Mouse (Mus musculus) C2C12 (cell line): ENCODE data around the gene Fus. TPM values are rescaled to one million over a fixed set of nuclear protein-coding genes. Genes with fewer than 3 reads are reported as not detected.

Experiments used
- H3K27me3 ChIP-seq: one replicate; pipeline ENCODE4 v1.6.1; 2011; ENCODE audit not compliant: control insufficient read depth, insufficient read depth, insufficient read length
- H3K36me3 ChIP-seq: one replicate; pipeline ENCODE4 v1.6.1; 2011; ENCODE audit not compliant: control insufficient read depth, insufficient read depth
- H3K4me3 ChIP-seq: one replicate; pipeline ENCODE4 v1.5.1; 2011; ENCODE audit warnings: mild to moderate bottlenecking, control low read depth; ENCODE audit not compliant: poor library complexity, insufficient read depth, severe bottlenecking
- H3K79me2 ChIP-seq: one replicate; pipeline ENCODE4 v1.6.1; 2011; ENCODE audit not compliant: control insufficient read depth, insufficient read depth
- H3K79me3 ChIP-seq: one replicate; pipeline ENCODE4 v1.6.1; 2011; ENCODE audit warnings: low read depth, control low read depth
- H3ac ChIP-seq: one replicate; pipeline ENCODE3; 2011; ENCODE audit warnings: low read depth; ENCODE audit not compliant: control insufficient read depth, insufficient read length
- CEBPB ChIP-seq: IDR thresholded peaks from one replicate; pipeline ENCODE4 v1.6.1; 2011; ENCODE audit warnings: low read depth, mild to moderate bottlenecking, control low read depth, moderate library complexity
- CTCF ChIP-seq: IDR thresholded peaks from one replicate; pipeline ENCODE4 v1.5.1; 2011; ENCODE audit not compliant: control insufficient read depth, insufficient read depth, insufficient read length
- FOSL1 ChIP-seq: IDR thresholded peaks from one replicate; pipeline ENCODE4 v1.8.0; 2011; ENCODE audit warnings: mild to moderate bottlenecking, low read length; ENCODE audit not compliant: poor library complexity, insufficient read depth, severe bottlenecking
- MAX ChIP-seq: IDR thresholded peaks from one replicate; pipeline ENCODE4 v1.6.1; 2011; ENCODE audit warnings: mild to moderate bottlenecking, control low read depth
- MYOD1 ChIP-seq: IDR thresholded peaks from one replicate; pipeline ENCODE4 v1.6.1; 2011; ENCODE audit warnings: low read depth; ENCODE audit not compliant: control insufficient read depth, insufficient read length
- MYOG ChIP-seq: IDR thresholded peaks from one replicate; pipeline ENCODE4 v1.6.1; 2011; ENCODE audit not compliant: control insufficient read depth, insufficient read length; ENCODE audit errors: extremely low read depth
- USF1 ChIP-seq: IDR thresholded peaks from one replicate; pipeline ENCODE4 v1.6.1; 2011; ENCODE audit warnings: low read depth, mild to moderate bottlenecking, control low read depth, moderate library complexity
- polyA plus RNA-seq: library from polyadenylated mRNA; unstranded; fragments of >200 nt; fragmentation: generic; extraction: Trizol; gene quantifications from one replicate; pipeline ENCODE4 v1.2.1, GENCODE M21; 2012; ENCODE audit warnings: missing spikeins

Gene Fus
- polyA plus RNA-seq, 1 experiment: 468 TPM

- no peaks in the 10 kb centered on the region for H3K79me3 ChIP-seq
- H3K79me2 ChIP-seq: no peaks in the 10 kb centered on the region
- H3K27me3 ChIP-seq: no peaks in the 10 kb centered on the region
- no peaks in the 10 kb centered on the region for H3K36me3 ChIP-seq
- no peak overlapping the region for H3ac ChIP-seq
- H3K4me3 ChIP-seq: no peak overlapping the region
- TF ChIP-seq MYOD1 (no peak), FOSL1 (no peak), MYOG (no peak), MAX (no peak), CTCF (no peak), USF1 (no peak), CEBPB (no peak)
Observed at GRCm38 (mm10) chr7:128000068-128000950, 33.1 kb downstream of the Fus start.

GRCm38 (mm10) chr7:128003098-128003497 lies 35.8 kb downstream of the Fus start:
- no peak overlapping the region for H3ac ChIP-seq
- H3K79me3 ChIP-seq: no peaks in the 10 kb centered on the region
- H3K36me3 ChIP-seq: no peaks in the 10 kb centered on the region
- no peaks in the 10 kb centered on the region for H3K27me3 ChIP-seq
- no peak overlapping the region for H3K4me3 ChIP-seq
- H3K79me2 ChIP-seq: no peaks in the 10 kb centered on the region
- TF ChIP-seq MYOD1 (no peak), CEBPB (no peak)

GRCm38 (mm10) chr7:128003688-128004087 lies 36.4 kb downstream of the Fus start, which contains the start of gene Trim72:
Gene Trim72 (plus strand): TSS chr7:128003949.
- Histone ChIP-seq H3ac (no peak within 1 kb of the TSS), H3K4me3 (no peak within 1 kb of the TSS), H3K27me3 (no peaks in the 10 kb centered on the region), H3K79me3 (no peaks in the 10 kb centered on the region), H3K79me2 (no peaks in the 10 kb centered on the region), H3K36me3 (no peaks in the 10 kb centered on the region)
- TF ChIP-seq MYOG: no peak
- no peak for TF ChIP-seq CTCF
- no peak for TF ChIP-seq USF1
- no peak for TF ChIP-seq MAX
- no peak for TF ChIP-seq FOSL1
- TF ChIP-seq CEBPB: no peak
- no peak for TF ChIP-seq MYOD1

DNA sequence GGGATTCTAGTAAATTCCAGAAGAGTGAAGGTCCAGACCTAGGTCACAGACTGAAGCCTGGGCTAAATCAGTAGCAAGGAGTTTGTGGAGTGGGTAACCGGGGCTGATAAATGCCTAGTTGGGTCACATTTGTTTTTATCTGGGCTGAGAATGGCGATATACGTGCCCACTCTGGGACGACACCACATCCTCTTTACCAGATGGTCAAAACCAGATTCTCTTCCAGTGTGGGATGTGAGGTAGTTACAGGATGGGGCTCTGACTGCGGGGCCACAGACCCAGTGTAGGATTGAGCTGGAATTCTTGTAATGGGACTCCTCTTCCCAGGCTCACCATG lies 36.9 kb downstream of the Fus start:
- Histone ChIP-seq H3ac (no peak overlapping the region), H3K79me2 (no peaks in the 10 kb centered on the region), H3K79me3 (no peaks in the 10 kb centered on the region), H3K36me3 (no peaks in the 10 kb centered on the region), H3K4me3 (no peak overlapping the region), H3K27me3 (no peaks in the 10 kb centered on the region)
- TF ChIP-seq CTCF: no peak
- TF ChIP-seq CEBPB: no peak
- no peak for TF ChIP-seq USF1
- no peak for TF ChIP-seq MYOD1
- TF ChIP-seq MAX: no peak
- TF ChIP-seq MYOG: no peak
- TF ChIP-seq FOSL1: no peak

GRCm38 (mm10) chr7:128004487-128005362 lies 37.5 kb downstream of the Fus start:
- Histone ChIP-seq H3K4me3 (no peak overlapping the region), H3ac (no peak overlapping the region), H3K79me3 (no peaks in the 10 kb centered on the region), H3K27me3 (no peaks in the 10 kb centered on the region), H3K36me3 (no peaks in the 10 kb centered on the region), H3K79me2 (no peaks in the 10 kb centered on the region)
- peak; percentile 62 for TF ChIP-seq MYOD1
- no peak for TF ChIP-seq FOSL1
- TF ChIP-seq CTCF: no peak
